Mouse (Mus musculus) inflammation-experienced regulatory T-cells, adult 6 months (primary cell): ENCODE results near the gene Pik3r5. TPM values are rescaled to one million over a fixed set of nuclear protein-coding genes. Genes with fewer than 3 reads are reported as not detected.

Experiments used
- ATAC-seq: one replicate; pipeline ENCODE4 v1.8.0; 2017
- polyA plus RNA-seq, 3 experiments: library from polyadenylated mRNA; unstranded; fragments of 100-300 nt; shearing (Covaris generic); gene quantifications; one replicate each; pipeline ENCODE4 v1.2.1; 2017

Pik3r5 gene
- polyA plus RNA-seq, 3 experiments from 2014 or later: 18.4 to 24.9 (median 20.6) TPM

- ATAC-seq: no peak
These were observed 54.2 kb downstream of the Pik3r5 start for GRCm38 (mm10) chr11:68486093-68486492.

- no peak for ATAC-seq
These were observed 55.8 kb downstream of the Pik3r5 start for GRCm38 (mm10) chr11:68487720-68488119.

- no peak for ATAC-seq
These were observed 56.4 kb downstream of the Pik3r5 start for GRCm38 (mm10) chr11:68488256-68488824.

GRCm38 (mm10) chr11:68489236-68489635, 57.3 kb downstream of the Pik3r5 start:
- no peak for ATAC-seq

GRCm38 (mm10) chr11:68492592-68492991, 60.7 kb downstream of the Pik3r5 start:
- no peak for ATAC-seq

GRCm38 (mm10) chr11:68493760-68494159, 61.8 kb downstream of the Pik3r5 start:
- ATAC-seq: no peak

- ATAC-seq: no peak
These were observed 65.2 kb downstream of the Pik3r5 start for GRCm38 (mm10) chr11:68497081-68497480.

GRCm38 (mm10) chr11:68498517-68498916, 66.6 kb downstream of the Pik3r5 start:
- peak; percentile 40 for ATAC-seq

- ATAC-seq: peak; percentile 63
These were observed 67.2 kb downstream of the Pik3r5 start for GRCm38 (mm10) chr11:68498999-68499699.

- no peak for ATAC-seq
These were observed 69.0 kb downstream of the Pik3r5 start for GRCm38 (mm10) chr11:68500949-68501350.

- ATAC-seq: no peak
These were observed 70.5 kb downstream of the Pik3r5 start for GRCm38 (mm10) chr11:68502408-68502807.

GRCm38 (mm10) chr11:68502902-68503629, 71.1 kb downstream of the Pik3r5 start, which contains the start of gene Pik3r6:
Gene Pik3r6, plus strand, starts transcription at chr11:68503019.
- ATAC-seq: no peak

- no peak for ATAC-seq
These were observed 73.0 kb downstream of the Pik3r5 start for GRCm38 (mm10) chr11:68504913-68505312.

GRCm38 (mm10) chr11:68507246-68507645, 75.3 kb downstream of the Pik3r5 start:
- ATAC-seq: no peak

- ATAC-seq: no peak
These were observed 76.7 kb downstream of the Pik3r5 start for GRCm38 (mm10) chr11:68508619-68509018.

- no peak for ATAC-seq
These were observed 77.3 kb downstream of the Pik3r5 start for GRCm38 (mm10) chr11:68509194-68509593.

- no peak for ATAC-seq
These were observed 82.0 kb downstream of the Pik3r5 start for GRCm38 (mm10) chr11:68513969-68514368.

- ATAC-seq: no peak
These were observed 87.4 kb downstream of the Pik3r5 start for GRCm38 (mm10) chr11:68519362-68519761.

GRCm38 (mm10) chr11:68519815-68520214, 87.9 kb downstream of the Pik3r5 start:
- no peak for ATAC-seq

- ATAC-seq: no peak
These were observed 88.5 kb downstream of the Pik3r5 start for GRCm38 (mm10) chr11:68520439-68520838.

- ATAC-seq: no peak
These were observed 89.4 kb downstream of the Pik3r5 start for GRCm38 (mm10) chr11:68521352-68521751.

- no peak for ATAC-seq
These were observed 94.5 kb downstream of the Pik3r5 start for GRCm38 (mm10) chr11:68526441-68526840.

GRCm38 (mm10) chr11:68531066-68531806, 99.3 kb downstream of the Pik3r5 start:
- ATAC-seq: no peak
